Mouse (Mus musculus): ENCODE measurements around the gene Pagr1b. TPM values are rescaled to one million over a fixed set of nuclear protein-coding genes. Genes with fewer than 3 reads are reported as not detected.

The Pagr1b gene
- polyA plus RNA-seq (2015; fragmentation: Nextera tagmentation; extraction: Ambion mirVana) = 0.68 TPM in 1 of 2 replicates, not detected in the other

DNA sequence TGATC is at the start of gene Pagr1b:
Gene Pagr1b, minus strand, starts transcription at position 4 of the 5 bp plus-strand sequence.
- Histone ChIP-seq H3K4me3 (ENCODE audit: low read depth, low read length) (peak within 1 kb of the TSS; percentile 59), H3K27me3 (replicated peaks; ENCODE audit: control insufficient read depth, insufficient read depth, low read length) (no peaks in the 10 kb centered on the region), H3K4me1 (replicated peaks; ENCODE audit: control insufficient read depth, insufficient read depth, low read length) (peaks cover 3% of the 10 kb centered on the region; the same call in 1 of the 2 replicates), H3K4me2 (replicated peaks; ENCODE audit: low read depth) (peak within 1 kb of the TSS; percentile 82), H3K9me3 (ENCODE audit: control insufficient read depth) (no peaks in the 10 kb centered on the region), H3K36me3 (ENCODE audit: control insufficient read depth, insufficient read depth) (0 out of 2 replicates have a peak, but pooled peaks cover 7% of the 10 kb centered on the region), H3K27ac (ENCODE audit: low read depth, low read length) (peak within 1 kb of the TSS; percentile 81), H3K9ac (ENCODE audit: low read depth, low read length) (peak within 1 kb of the TSS; percentile 73)
- ATAC-seq = no peak
- no peak for TF ChIP-seq CTCF (IDR thresholded peaks at IDR 0.05; ENCODE audit: low read depth)

DNA sequence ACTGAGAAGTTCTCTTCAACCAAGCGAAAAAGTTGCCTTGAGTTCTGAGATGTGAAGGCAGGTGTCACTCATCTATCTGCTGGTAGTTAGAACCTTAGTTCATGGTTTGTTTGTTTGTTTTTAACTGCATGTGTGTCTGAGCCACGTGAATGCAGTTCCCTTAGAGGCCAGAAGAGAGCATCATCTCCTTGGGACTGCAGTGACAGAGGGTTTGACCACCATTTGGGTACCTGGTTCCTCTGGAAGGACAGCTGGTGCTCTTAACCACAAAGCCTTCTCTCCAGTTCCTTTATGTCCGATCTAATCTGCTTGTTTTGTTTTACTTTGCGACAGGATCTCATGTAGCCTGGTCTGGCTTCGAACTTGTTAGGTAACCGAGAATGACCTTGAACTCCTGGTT is 49.3 kb upstream of the Pagr1b start:
- no peak overlapping the region for H3K4me3 ChIP-seq (ENCODE audit: low read depth, low read length)
- no peaks in the 10 kb centered on the region for H3K9me3 ChIP-seq (ENCODE audit: control insufficient read depth)
- no peaks in the 10 kb centered on the region for H3K27me3 ChIP-seq (replicated peaks; ENCODE audit: control insufficient read depth, insufficient read depth, low read length)
- no peak for ATAC-seq
- no peak overlapping the region for H3K9ac ChIP-seq (ENCODE audit: low read depth, low read length)
- H3K4me2 ChIP-seq (replicated peaks; ENCODE audit: low read depth) = no peak overlapping the region
- H3K36me3 ChIP-seq (ENCODE audit: control insufficient read depth, insufficient read depth) = no peaks in the 10 kb centered on the region
- no peaks in the 10 kb centered on the region for H3K4me1 ChIP-seq (replicated peaks; ENCODE audit: control insufficient read depth, insufficient read depth, low read length)
- no peak overlapping the region for H3K27ac ChIP-seq (ENCODE audit: low read depth, low read length)
- 84% methylated on average over 6 of the region's 6 CpGs for WGBS
- TF ChIP-seq CTCF (IDR thresholded peaks at IDR 0.05; ENCODE audit: low read depth) = peak; percentile 24; the same call in 1 of the 2 replicates

DNA sequence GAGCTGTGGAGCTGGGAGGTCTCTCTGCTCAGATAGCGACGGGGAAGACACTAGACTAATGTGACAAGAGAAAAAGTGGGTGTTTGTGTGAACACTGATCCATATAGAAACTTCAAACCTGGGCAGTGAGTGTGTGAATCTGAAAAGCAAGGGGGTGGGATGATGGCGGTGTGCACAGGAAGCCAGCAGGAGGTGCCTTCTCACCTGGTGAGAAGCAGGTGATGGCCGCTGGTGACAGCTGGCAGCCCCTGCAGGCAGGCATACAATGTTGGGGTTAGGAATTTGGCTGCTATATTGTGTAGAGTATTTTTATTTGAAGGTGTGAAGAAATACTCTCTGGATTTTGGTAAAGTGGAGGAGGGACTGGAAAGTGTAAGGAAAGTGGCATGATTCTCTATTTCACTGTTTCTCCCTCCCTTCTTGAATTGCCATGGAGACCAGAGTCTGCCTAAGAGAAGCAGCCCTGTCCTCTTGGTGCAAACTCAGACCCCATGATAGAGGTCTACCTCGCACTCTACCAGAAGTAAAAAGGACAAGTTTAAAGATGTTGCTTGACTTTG is 38.8 kb upstream of the Pagr1b start:
- 63% methylated on average over 5 of the region's 5 CpGs for WGBS

DNA sequence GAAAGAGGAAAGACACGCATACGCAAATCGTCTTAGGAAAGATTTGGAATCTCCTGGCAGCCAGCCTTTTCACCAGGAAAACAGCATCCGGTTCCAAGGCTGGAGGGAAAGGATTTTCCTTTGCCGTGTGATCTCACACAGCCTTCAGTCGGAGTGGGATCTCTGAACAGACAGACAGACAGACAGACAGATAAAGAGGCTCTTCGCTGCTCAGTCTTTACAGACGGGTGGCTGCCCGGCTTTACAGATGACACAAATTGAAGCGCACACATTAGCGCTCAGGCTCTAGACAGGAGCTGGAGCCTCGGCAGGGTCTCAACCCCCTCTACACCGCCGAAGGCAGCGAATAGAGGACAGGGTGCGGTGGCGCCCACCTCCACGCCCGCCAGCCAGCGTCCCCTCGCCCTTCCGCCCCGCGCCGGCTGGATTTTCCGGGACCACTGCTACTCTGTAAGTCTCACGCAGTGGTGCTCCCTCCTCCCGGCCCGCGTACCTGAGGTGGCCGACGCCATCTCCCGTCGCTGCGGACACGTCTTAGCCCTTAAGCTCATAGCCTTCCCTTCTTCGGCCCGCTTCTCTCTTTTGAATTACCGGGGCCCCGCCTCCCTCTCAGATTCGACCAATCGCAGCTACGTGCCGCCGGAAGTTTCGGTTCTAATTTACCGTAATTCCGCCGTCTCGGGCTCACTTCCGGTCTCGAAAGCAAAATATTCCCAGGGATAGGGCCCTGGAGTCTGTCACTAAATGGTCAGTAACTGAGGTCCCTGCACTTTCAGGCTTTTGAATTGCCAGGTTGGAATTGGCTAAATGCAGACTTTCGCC is 25.8 kb upstream of the Pagr1b start, which contains the start of gene Kif22:
Gene Kif22, minus strand, starts transcription at position 621 of the 822 bp plus-strand sequence.
- Histone ChIP-seq H3K4me3 (ENCODE audit: low read depth, low read length) (peak within 1 kb of the TSS; percentile 84), H3K27ac (ENCODE audit: low read depth, low read length) (0 out of 2 replicates have a peak within 1 kb of the TSS, but pooled peaks have one; percentile 15), H3K4me1 (replicated peaks; ENCODE audit: control insufficient read depth, insufficient read depth, low read length) (peaks cover 5% of the 10 kb centered on the region; the same call in 1 of the 2 replicates), H3K27me3 (replicated peaks; ENCODE audit: control insufficient read depth, insufficient read depth, low read length) (no peaks in the 10 kb centered on the region), H3K9me3 (ENCODE audit: control insufficient read depth) (no peaks in the 10 kb centered on the region), H3K4me2 (replicated peaks; ENCODE audit: low read depth) (peak within 1 kb of the TSS; percentile 89), H3K9ac (ENCODE audit: low read depth, low read length) (peak within 1 kb of the TSS; percentile 75), H3K36me3 (ENCODE audit: control insufficient read depth, insufficient read depth) (no peaks in the 10 kb centered on the region)
- no peak for TF ChIP-seq CTCF (IDR thresholded peaks at IDR 0.05; ENCODE audit: low read depth)
- peak; percentile 78 for ATAC-seq
- WGBS = under 1% methylated on average over 53 of the region's 53 CpGs

More for the DNA sequence above, 38.8 kb upstream of the Pagr1b start:
- ATAC-seq = no peak
- peak; percentile 36 for TF ChIP-seq CTCF (IDR thresholded peaks at IDR 0.05; ENCODE audit: low read depth)
- H3K4me2 ChIP-seq (replicated peaks; ENCODE audit: low read depth) = no peak overlapping the region
- no peaks in the 10 kb centered on the region for H3K36me3 ChIP-seq (ENCODE audit: control insufficient read depth, insufficient read depth)
- H3K9me3 ChIP-seq (ENCODE audit: control insufficient read depth) = no peaks in the 10 kb centered on the region
- H3K4me1 ChIP-seq (replicated peaks; ENCODE audit: control insufficient read depth, insufficient read depth, low read length) = no peaks in the 10 kb centered on the region
- no peak overlapping the region for H3K27ac ChIP-seq (ENCODE audit: low read depth, low read length)
- H3K4me3 ChIP-seq (ENCODE audit: low read depth, low read length) = no peak overlapping the region
- peaks cover 15% of the 10 kb centered on the region; the same call in 1 of the 2 replicates for H3K27me3 ChIP-seq (replicated peaks; ENCODE audit: control insufficient read depth, insufficient read depth, low read length)
- H3K9ac ChIP-seq (ENCODE audit: low read depth, low read length) = no peak overlapping the region

DNA sequence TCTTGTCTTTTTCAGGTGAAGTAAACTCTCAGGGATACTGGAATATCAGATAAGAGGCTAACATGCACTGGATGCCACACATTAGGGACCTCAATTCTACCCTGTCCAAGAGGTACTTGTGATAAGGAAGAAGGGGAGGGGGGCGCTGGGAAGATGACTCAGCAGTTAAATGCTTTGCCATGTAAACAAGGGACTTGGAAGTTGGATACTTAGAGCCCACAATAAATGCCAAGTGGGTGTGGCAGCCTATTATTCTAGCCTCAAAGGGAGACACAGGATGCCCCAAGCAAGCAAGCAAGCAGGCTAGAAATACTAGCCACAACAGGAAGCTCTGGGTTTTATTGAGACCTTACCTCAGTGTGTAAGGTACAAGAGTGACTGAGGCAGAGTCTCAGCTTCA is 15.0 kb upstream of the Pagr1b start:
- H3K27me3 ChIP-seq (replicated peaks; ENCODE audit: control insufficient read depth, insufficient read depth, low read length) = no peaks in the 10 kb centered on the region
- no peak overlapping the region for H3K4me3 ChIP-seq (ENCODE audit: low read depth, low read length)
- peaks cover 48% of the 10 kb centered on the region for H3K36me3 ChIP-seq (ENCODE audit: control insufficient read depth, insufficient read depth)
- 70% methylated on average over 1 of the region's 1 CpGs for WGBS
- TF ChIP-seq CTCF (IDR thresholded peaks at IDR 0.05; ENCODE audit: low read depth) = no peak
- no peaks in the 10 kb centered on the region for H3K9me3 ChIP-seq (ENCODE audit: control insufficient read depth)
- peaks cover 4% of the 10 kb centered on the region; the same call in 1 of the 2 replicates for H3K4me1 ChIP-seq (replicated peaks; ENCODE audit: control insufficient read depth, insufficient read depth, low read length)
- H3K27ac ChIP-seq (ENCODE audit: low read depth, low read length) = no peak overlapping the region
- no peak overlapping the region for H3K9ac ChIP-seq (ENCODE audit: low read depth, low read length)
- ATAC-seq = no peak
- no peak overlapping the region for H3K4me2 ChIP-seq (replicated peaks; ENCODE audit: low read depth)

GRCm38 (mm10) chr7:127030172-127030571 is 13.9 kb upstream of the Pagr1b start:
- no peak for ATAC-seq
- Histone ChIP-seq H3K9ac (ENCODE audit: low read depth, low read length) (no peak overlapping the region), H3K27me3 (replicated peaks; ENCODE audit: control insufficient read depth, insufficient read depth, low read length) (no peaks in the 10 kb centered on the region), H3K4me1 (replicated peaks; ENCODE audit: control insufficient read depth, insufficient read depth, low read length) (peaks cover 4% of the 10 kb centered on the region; the same call in 1 of the 2 replicates), H3K9me3 (ENCODE audit: control insufficient read depth) (no peaks in the 10 kb centered on the region), H3K36me3 (ENCODE audit: control insufficient read depth, insufficient read depth) (peaks cover 40% of the 10 kb centered on the region), H3K4me2 (replicated peaks; ENCODE audit: low read depth) (no peak overlapping the region), H3K4me3 (ENCODE audit: low read depth, low read length) (no peak overlapping the region), H3K27ac (ENCODE audit: low read depth, low read length) (no peak overlapping the region; the same call in 1 of the 2 replicates)
- no peak for TF ChIP-seq CTCF (IDR thresholded peaks at IDR 0.05; ENCODE audit: low read depth)
- WGBS = 97% methylated on average over 1 of the region's 1 CpGs

Data from intestine, postnatal 0 days (tissue).